Mouse (Mus musculus) lung, postnatal 0 days (tissue): ENCODE results near the gene Vill.

ENCODE experiments used
- CTCF ChIP-seq: IDR thresholded peaks from 2 replicates; pipeline ENCODE4 v1.5.1; 2016; ENCODE audit warnings: antibody characterized with exemption, mild to moderate bottlenecking
- EP300 ChIP-seq: IDR thresholded peaks from 2 replicates; pipeline ENCODE4 v1.6.1; 2016; ENCODE audit warnings: antibody characterized with exemption, mild to moderate bottlenecking, control low read depth

GRCm38 (mm10) chr9:119087309-119087708 lies 34.7 kb downstream of the Vill start:
- TF ChIP-seq EP300 (no peak), CTCF (no peak)
